Mouse (Mus musculus) ES-E14 (cell line): ENCODE data around the gene Lmcd1.

Source experiments
- HCFC1 ChIP-seq: IDR thresholded peaks from 2 replicates; pipeline ENCODE4 v1.6.1; 2012; ENCODE audit warnings: low read length, inconsistent platforms, borderline replicate concordance; ENCODE audit not compliant: insufficient read depth
- MAFK ChIP-seq: IDR thresholded peaks from 2 replicates; pipeline ENCODE4 v1.6.1; 2014; ENCODE audit warnings: mild to moderate bottlenecking, low read depth, low read length, inconsistent platforms; ENCODE audit not compliant: insufficient read depth

DNA sequence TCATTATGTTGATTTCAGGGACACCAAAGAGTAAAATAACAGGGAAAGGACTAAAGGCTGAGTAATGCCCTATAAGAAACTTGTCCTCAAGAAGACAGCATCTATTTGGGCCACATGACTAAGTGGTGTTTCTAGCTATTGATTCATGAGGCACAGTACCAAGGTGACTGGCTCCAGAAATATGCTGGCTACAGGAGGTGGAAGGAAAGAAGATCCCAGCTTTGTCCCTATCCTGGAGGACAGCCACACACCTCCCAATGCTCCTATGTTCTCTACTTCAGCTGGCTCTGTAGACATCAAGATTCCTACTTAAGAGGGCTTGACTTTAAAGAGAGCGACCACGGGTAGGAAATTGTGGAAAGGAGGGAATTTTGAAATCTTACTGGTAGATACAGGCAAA, 8.4 kb downstream of the Lmcd1 start:
- no peak for TF ChIP-seq HCFC1
- no peak for TF ChIP-seq MAFK
